Mouse (Mus musculus): ENCODE data around the gene Crybg3. TPM values are rescaled to one million over a fixed set of nuclear protein-coding genes. Genes with fewer than 3 reads are reported as not detected.

The Crybg3 gene
- polyA plus RNA-seq (2012; rRNA removed), result 1.8 and 2.9 TPM in 2 replicates

GRCm38 (mm10) chr16:59600311-59601251 is at the start of gene Crybg3:
Gene Crybg3, minus strand, starts transcription at chr16:59600979.
- WGBS, result 1% methylated on average over 89 of the region's 90 CpGs
- H3K27me3 ChIP-seq (ENCODE audit: control insufficient read depth, insufficient read depth, low read length), result no peaks in the 10 kb centered on the region
- H3K27ac ChIP-seq (ENCODE audit: insufficient read depth, low read depth, low read length), result peak within 1 kb of the TSS; percentile 57; the same call in 1 of the 2 replicates
- peaks cover 4% of the 10 kb centered on the region for H3K4me1 ChIP-seq (ENCODE audit: control insufficient read depth, insufficient read depth, insufficient read length, low read length)
- peak within 1 kb of the TSS; percentile 82 for H3K4me3 ChIP-seq (ENCODE audit: low read depth, low read length)
- no peaks in the 10 kb centered on the region for H3K36me3 ChIP-seq (ENCODE audit: control insufficient read depth, insufficient read depth, low read length)
- TF ChIP-seq POLR2A (IDR thresholded peaks at IDR 0.05; ENCODE audit: low read depth, low read length), result peak; percentile 41; the same call in 1 of the 2 replicates
- TF ChIP-seq CTCF (IDR thresholded peaks at IDR 0.05; ENCODE audit: extremely low read depth, insufficient read length, insufficient replicate concordance, low read depth, low read length), result no peak

GRCm38 (mm10) chr16:59643766-59644165 is 43.0 kb upstream of the Crybg3 start:
- no peak overlapping the region for H3K27ac ChIP-seq (ENCODE audit: insufficient read depth, low read depth, low read length)
- H3K36me3 ChIP-seq (ENCODE audit: control insufficient read depth, insufficient read depth, low read length), result no peaks in the 10 kb centered on the region
- H3K4me3 ChIP-seq (ENCODE audit: low read depth, low read length), result no peak overlapping the region
- TF ChIP-seq POLR2A (IDR thresholded peaks at IDR 0.05; ENCODE audit: low read depth, low read length) (no peak), CTCF (IDR thresholded peaks at IDR 0.05; ENCODE audit: extremely low read depth, insufficient read length, insufficient replicate concordance, low read depth, low read length) (no peak)
- no peaks in the 10 kb centered on the region for H3K27me3 ChIP-seq (ENCODE audit: control insufficient read depth, insufficient read depth, low read length)
- H3K4me1 ChIP-seq (ENCODE audit: control insufficient read depth, insufficient read depth, insufficient read length, low read length), result no peaks in the 10 kb centered on the region
- WGBS, result 54% methylated on average over 2 of the region's 2 CpGs

GRCm38 (mm10) chr16:59639985-59640384 is 39.2 kb upstream of the Crybg3 start:
- H3K27me3 ChIP-seq (ENCODE audit: control insufficient read depth, insufficient read depth, low read length), result no peaks in the 10 kb centered on the region
- 75% methylated on average over 3 of the region's 3 CpGs for WGBS
- H3K4me1 ChIP-seq (ENCODE audit: control insufficient read depth, insufficient read depth, insufficient read length, low read length), result no peaks in the 10 kb centered on the region
- no peaks in the 10 kb centered on the region for H3K36me3 ChIP-seq (ENCODE audit: control insufficient read depth, insufficient read depth, low read length)
- TF ChIP-seq CTCF (IDR thresholded peaks at IDR 0.05; ENCODE audit: extremely low read depth, insufficient read length, insufficient replicate concordance, low read depth, low read length) (no peak), POLR2A (IDR thresholded peaks at IDR 0.05; ENCODE audit: low read depth, low read length) (no peak)
- no peak overlapping the region for H3K27ac ChIP-seq (ENCODE audit: insufficient read depth, low read depth, low read length)
- H3K4me3 ChIP-seq (ENCODE audit: low read depth, low read length), result no peak overlapping the region

- Histone ChIP-seq H3K4me3 (ENCODE audit: low read depth, low read length) (peak within 1 kb of the TSS; percentile 82), H3K36me3 (ENCODE audit: control insufficient read depth, insufficient read depth, low read length) (no peaks in the 10 kb centered on the region), H3K4me1 (ENCODE audit: control insufficient read depth, insufficient read depth, insufficient read length, low read length) (no peaks in the 10 kb centered on the region), H3K27ac (ENCODE audit: insufficient read depth, low read depth, low read length) (peak within 1 kb of the TSS; percentile 67), H3K27me3 (ENCODE audit: control insufficient read depth, insufficient read depth, low read length) (no peaks in the 10 kb centered on the region)
- no peak for TF ChIP-seq CTCF (IDR thresholded peaks at IDR 0.05; ENCODE audit: extremely low read depth, insufficient read length, insufficient replicate concordance, low read depth, low read length)
- TF ChIP-seq POLR2A (IDR thresholded peaks at IDR 0.05; ENCODE audit: low read depth, low read length), result peak; percentile 34; the same call in 1 of the 2 replicates
- 1% methylated on average over 46 of the region's 46 CpGs for WGBS
Measured at GRCm38 (mm10) chr16:59639102-59639691, 38.4 kb upstream of the Crybg3 start, which contains the start of gene Arl6. Gene Arl6, minus strand, starts transcription at chr16:59639391.

GRCm38 (mm10) chr16:59634598-59634997 is 33.8 kb upstream of the Crybg3 start:
- TF ChIP-seq CTCF (IDR thresholded peaks at IDR 0.05; ENCODE audit: extremely low read depth, insufficient read length, insufficient replicate concordance, low read depth, low read length) (no peak), POLR2A (IDR thresholded peaks at IDR 0.05; ENCODE audit: low read depth, low read length) (no peak)
- 68% methylated on average over 2 of the region's 2 CpGs for WGBS
- H3K27me3 ChIP-seq (ENCODE audit: control insufficient read depth, insufficient read depth, low read length), result no peaks in the 10 kb centered on the region
- H3K4me1 ChIP-seq (ENCODE audit: control insufficient read depth, insufficient read depth, insufficient read length, low read length), result no peaks in the 10 kb centered on the region
- no peak overlapping the region for H3K27ac ChIP-seq (ENCODE audit: insufficient read depth, low read depth, low read length)
- H3K4me3 ChIP-seq (ENCODE audit: low read depth, low read length), result no peak overlapping the region
- no peaks in the 10 kb centered on the region for H3K36me3 ChIP-seq (ENCODE audit: control insufficient read depth, insufficient read depth, low read length)

- WGBS, result 96% methylated on average over 2 of the region's 2 CpGs
- Histone ChIP-seq H3K27ac (ENCODE audit: insufficient read depth, low read depth, low read length) (no peak overlapping the region), H3K4me1 (ENCODE audit: control insufficient read depth, insufficient read depth, insufficient read length, low read length) (peaks cover 1% of the 10 kb centered on the region; the same call in 1 of the 2 replicates), H3K4me3 (ENCODE audit: low read depth, low read length) (no peak overlapping the region), H3K27me3 (ENCODE audit: control insufficient read depth, insufficient read depth, low read length) (no peaks in the 10 kb centered on the region), H3K36me3 (ENCODE audit: control insufficient read depth, insufficient read depth, low read length) (no peaks in the 10 kb centered on the region)
- no peak for TF ChIP-seq POLR2A (IDR thresholded peaks at IDR 0.05; ENCODE audit: low read depth, low read length)
- TF ChIP-seq CTCF (IDR thresholded peaks at IDR 0.05; ENCODE audit: extremely low read depth, insufficient read length, insufficient replicate concordance, low read depth, low read length), result no peak
Measured at GRCm38 (mm10) chr16:59621554-59621953, 20.8 kb upstream of the Crybg3 start.

GRCm38 (mm10) chr16:59617167-59617566 is 16.4 kb upstream of the Crybg3 start:
- WGBS, result 22% methylated on average over 3 of the region's 3 CpGs
- Histone ChIP-seq H3K36me3 (ENCODE audit: control insufficient read depth, insufficient read depth, low read length) (no peaks in the 10 kb centered on the region), H3K4me3 (ENCODE audit: low read depth, low read length) (no peak overlapping the region), H3K4me1 (ENCODE audit: control insufficient read depth, insufficient read depth, insufficient read length, low read length) (peaks cover 1% of the 10 kb centered on the region; the same call in 1 of the 2 replicates), H3K27me3 (ENCODE audit: control insufficient read depth, insufficient read depth, low read length) (no peaks in the 10 kb centered on the region), H3K27ac (ENCODE audit: insufficient read depth, low read depth, low read length) (no peak overlapping the region)
- TF ChIP-seq POLR2A (IDR thresholded peaks at IDR 0.05; ENCODE audit: low read depth, low read length) (no peak), CTCF (IDR thresholded peaks at IDR 0.05; ENCODE audit: extremely low read depth, insufficient read length, insufficient replicate concordance, low read depth, low read length) (peak; percentile 33; the same call in 1 of the 2 replicates)
